Mouse (Mus musculus): ENCODE results near the gene Dcaf4.

Dcaf4 gene

DNA sequence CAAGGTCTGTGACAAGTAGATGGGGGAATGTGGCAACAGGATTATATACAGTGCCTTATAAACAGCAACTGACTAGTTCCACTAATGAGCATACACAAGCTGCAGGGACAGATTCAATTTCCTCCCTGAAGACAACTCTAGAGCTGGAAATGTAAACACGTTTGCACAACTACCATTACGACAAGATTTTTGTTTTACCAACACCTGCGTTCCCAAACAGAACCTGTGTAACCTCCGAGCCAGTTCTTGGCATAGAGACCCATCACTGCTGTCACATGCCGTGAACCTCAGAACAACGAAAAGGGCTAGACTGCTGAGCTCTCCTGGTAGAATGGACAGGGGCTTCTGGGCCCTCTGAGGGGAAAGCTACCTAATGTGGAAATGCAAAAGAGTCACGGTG is 23.7 kb downstream of the Dcaf4 start:
- DNase-seq (ENCODE audit: low spot score in 2 of 2): no peak

GRCm38 (mm10) chr12:83544791-83545190 is 24.5 kb downstream of the Dcaf4 start:
- DNase-seq (ENCODE audit: low spot score in 2 of 2): no peak

DNA sequence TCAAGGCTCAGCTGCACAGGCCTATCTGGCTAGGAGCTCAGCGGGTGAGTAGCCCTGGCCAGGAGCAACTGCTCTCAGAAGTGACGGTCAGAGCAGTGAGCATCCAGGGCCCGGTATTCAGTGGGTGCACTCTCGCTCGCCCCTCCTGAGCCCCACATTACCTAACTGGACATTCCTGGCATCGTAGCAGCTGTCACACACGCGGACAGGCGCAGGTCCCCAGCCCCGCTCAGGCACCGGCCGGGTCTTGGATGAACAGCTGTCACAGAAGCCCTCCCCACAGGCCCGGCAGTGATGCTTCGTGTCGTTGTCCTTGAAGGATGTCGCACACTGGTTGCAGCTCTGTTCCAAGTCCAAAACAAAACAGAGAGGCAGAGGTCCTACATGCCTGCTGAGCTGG is 31.0 kb downstream of the Dcaf4 start:
- DNase-seq (ENCODE audit: low spot score in 2 of 2): no peak

GRCm38 (mm10) chr12:83553816-83554215 is 33.5 kb downstream of the Dcaf4 start:
- DNase-seq (ENCODE audit: low spot score in 2 of 2): no peak

DNA sequence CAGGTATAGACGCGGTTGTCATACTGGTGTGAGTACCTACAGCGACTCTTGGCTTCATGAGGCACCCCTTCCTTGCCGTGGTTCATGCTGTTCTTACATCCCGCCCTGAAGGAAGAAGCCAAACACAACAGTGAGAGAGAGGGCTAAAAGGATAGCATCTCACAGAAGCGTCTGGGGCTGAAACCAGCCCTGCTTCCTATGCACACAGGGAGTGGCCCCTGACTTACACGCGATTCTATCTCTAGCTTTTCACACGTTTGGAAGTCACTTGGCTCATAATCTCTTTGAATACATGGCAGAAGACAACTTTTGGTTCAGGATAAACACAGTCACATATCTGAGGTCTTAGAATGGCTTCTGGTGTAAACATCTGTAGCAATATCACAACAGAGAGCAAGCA is 35.3 kb downstream of the Dcaf4 start:
- no peak for DNase-seq (ENCODE audit: low spot score in 2 of 2)

DNA sequence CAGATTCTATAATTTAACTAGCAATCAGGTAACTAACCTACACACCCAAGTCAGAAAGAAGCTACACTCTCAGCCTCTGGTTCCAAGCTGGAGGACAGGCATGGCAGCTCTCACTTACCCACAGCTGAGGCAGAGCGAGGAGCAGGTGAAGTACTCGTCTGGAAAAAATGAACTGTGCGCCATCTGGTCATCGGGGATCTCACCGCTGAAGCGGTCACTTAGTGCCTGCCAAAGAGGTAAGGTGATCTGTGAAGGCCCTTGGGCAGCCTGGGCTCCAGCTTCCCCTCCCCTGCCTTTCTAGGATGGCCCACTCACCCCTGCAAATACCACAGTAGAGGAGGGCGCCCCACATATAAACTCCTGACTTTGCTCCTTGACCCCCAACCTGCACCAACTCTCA is 38.2 kb downstream of the Dcaf4 start:
- DNase-seq (ENCODE audit: low spot score in 2 of 2): no peak

- DNase-seq (ENCODE audit: low spot score in 2 of 2): no peak
These were observed 39.9 kb downstream of the Dcaf4 start for GRCm38 (mm10) chr12:83560189-83560588.

GRCm38 (mm10) chr12:83562589-83562988 is 42.3 kb downstream of the Dcaf4 start:
- no peak for DNase-seq (ENCODE audit: low spot score in 2 of 2)

DNA sequence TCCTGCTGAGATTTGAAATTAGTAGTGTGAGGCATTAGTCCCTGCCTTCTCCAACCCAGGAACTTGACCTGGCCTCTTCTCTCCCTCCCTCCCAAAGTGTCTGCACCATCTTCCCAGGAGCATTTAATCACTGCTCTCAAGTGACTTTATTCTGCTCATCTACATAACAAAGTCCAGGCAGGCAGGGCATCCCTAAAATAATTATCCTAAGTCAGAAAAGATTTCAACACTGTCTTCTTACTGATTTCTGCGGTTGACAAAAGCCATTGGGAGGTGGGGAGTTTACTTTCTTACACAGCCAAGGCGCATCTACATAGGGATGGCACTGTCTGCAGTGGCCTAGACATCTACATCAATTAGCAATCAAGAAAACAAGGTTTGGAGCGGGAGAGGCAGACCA is 49.6 kb downstream of the Dcaf4 start:
- DNase-seq (ENCODE audit: low spot score in 2 of 2): no peak

DNA sequence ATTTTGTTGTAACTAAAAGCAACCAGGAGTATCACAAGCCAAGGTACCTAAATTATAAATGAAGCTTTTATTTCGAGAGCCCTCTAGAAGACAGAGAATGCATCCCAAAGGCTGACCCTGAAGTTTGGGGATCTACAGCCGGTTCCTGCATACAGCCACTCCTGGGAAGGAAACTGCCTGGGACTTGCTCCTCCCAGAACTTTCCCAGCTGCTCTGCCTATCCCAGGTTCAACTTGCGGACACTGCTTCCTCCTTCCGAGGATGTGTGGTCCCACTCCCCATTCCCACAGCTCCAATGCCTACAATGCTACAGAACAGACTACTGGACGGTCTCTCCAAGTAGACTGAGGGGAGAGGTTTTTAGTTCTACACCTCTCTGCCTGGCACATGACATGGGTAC is 52.5 kb downstream of the Dcaf4 start:
- DNase-seq (ENCODE audit: low spot score in 2 of 2): no peak

- no peak for DNase-seq (ENCODE audit: low spot score in 2 of 2)
These were observed 57.2 kb downstream of the Dcaf4 start for GRCm38 (mm10) chr12:83577445-83577844.

GRCm38 (mm10) chr12:83578356-83578755 is 58.1 kb downstream of the Dcaf4 start:
- no peak for DNase-seq (ENCODE audit: low spot score in 2 of 2)

GRCm38 (mm10) chr12:83578896-83579569 is 58.8 kb downstream of the Dcaf4 start:
- DNase-seq (ENCODE audit: low spot score in 2 of 2): peak; percentile 65 to 72

DNA sequence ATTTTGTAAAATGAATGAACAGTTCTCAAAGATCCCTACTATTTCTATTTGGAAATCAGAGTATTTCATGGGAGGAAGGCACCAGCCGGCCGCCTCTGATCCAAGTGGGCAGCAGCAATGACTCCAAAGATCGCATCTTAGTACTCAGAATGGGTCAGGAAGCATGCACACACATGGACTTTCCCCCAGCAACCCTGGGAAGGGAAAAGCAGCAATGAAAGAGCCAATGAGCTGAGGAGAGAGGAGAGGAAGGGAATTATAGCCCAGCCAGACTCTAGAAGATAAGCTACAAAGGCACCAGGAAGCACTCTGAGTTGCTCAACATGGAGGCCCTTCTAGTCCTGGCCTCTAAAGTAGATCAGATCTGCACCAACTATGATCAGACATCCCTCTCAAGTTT is 60.0 kb downstream of the Dcaf4 start:
- no peak for DNase-seq (ENCODE audit: low spot score in 2 of 2)

- no peak for DNase-seq (ENCODE audit: low spot score in 2 of 2)
These were observed 61.8 kb downstream of the Dcaf4 start for GRCm38 (mm10) chr12:83582106-83582505.

- DNase-seq (ENCODE audit: low spot score in 2 of 2): no peak
These were observed 62.5 kb downstream of the Dcaf4 start for GRCm38 (mm10) chr12:83582747-83583146.

- DNase-seq (ENCODE audit: low spot score in 2 of 2): no peak
These were observed 66.4 kb downstream of the Dcaf4 start for GRCm38 (mm10) chr12:83586628-83587027.

All from spleen, postnatal 4 days (tissue).